Mouse (Mus musculus) heart, adult 2 months (tissue): Measurements from ENCODE around the gene Tnnc1. TPM values are rescaled to one million over a fixed set of nuclear protein-coding genes. Genes with fewer than 3 reads are reported as not detected.

Source experiments
- DNase-seq, 2 experiments: peaks; one replicate each; pipeline ENCODE4 v3.0.0; 2021
- H3K27ac ChIP-seq: fragments of 200-600 bp; 2 replicates; pipeline ENCODE4 v1.8.1; 2022
- H3K27me3 ChIP-seq: fragments of 200-500 bp; 2 replicates; pipeline ENCODE4 v1.6.1; 2012; ENCODE audit warnings: mild to moderate bottlenecking, low read length, inconsistent platforms, mixed read lengths; ENCODE audit not compliant: control insufficient read depth, insufficient read depth
- H3K36me3 ChIP-seq: fragments of 200-500 bp; 2 replicates; pipeline ENCODE4 v1.6.1; 2012; ENCODE audit warnings: low read length, inconsistent platforms; ENCODE audit not compliant: control insufficient read depth, insufficient read depth
- H3K4me1 ChIP-seq: fragments of 200-500 bp; 2 replicates; pipeline ENCODE4 v1.6.1; 2011; ENCODE audit warnings: low read length; ENCODE audit not compliant: control insufficient read depth, insufficient read depth
- H3K4me3 ChIP-seq: fragments of 200-600 bp; 2 replicates; pipeline ENCODE4 v1.8.1; 2022
- H3K79me2 ChIP-seq: fragments of 200-500 bp; replicated peaks from 2 replicates; pipeline ENCODE4 v1.6.1; 2012; ENCODE audit warnings: mild to moderate bottlenecking, inconsistent platforms, low read length, moderate library complexity, mixed read lengths; ENCODE audit not compliant: control insufficient read depth, insufficient read depth
- H3K9ac ChIP-seq: fragments of 200-500 bp; 2 replicates; pipeline ENCODE4 v1.6.1; 2012; ENCODE audit warnings: low read depth, mild to moderate bottlenecking, control low read depth, inconsistent platforms, low read length, mixed read lengths
- CTCF ChIP-seq: fragments of 200-600 bp; IDR thresholded peaks from 2 replicates; pipeline ENCODE4 v1.8.1; 2022; ENCODE audit warnings: antibody characterized with exemption, mild to moderate bottlenecking, moderate library complexity
- EP300 ChIP-seq: fragments of 200-500 bp; IDR thresholded peaks from 2 replicates; pipeline ENCODE4 v1.6.1; 2011; ENCODE audit warnings: low read depth, low read length, control low read depth; ENCODE audit not compliant: insufficient read depth
- POLR2A ChIP-seq: fragments of 200-500 bp; IDR thresholded peaks from 2 replicates; pipeline ENCODE4 v1.6.1; 2011; ENCODE audit warnings: mild to moderate bottlenecking, low read depth, low read length, control low read depth; ENCODE audit not compliant: insufficient read depth
- WGBS: fragments of 180-500 bp; shearing (Covaris S2); methylation state at CpG from one replicate; pipeline ENCODE4 v1.1.7; 2018; 5-methylcytosine and 5-hydroxymethylcytosine counted together
- intact Hi-C: fragments of 180-260 bp; cut with DNase I; formaldehyde crosslinking; loops from one replicate; pipeline ENCODE4 v1.15.1; 2025
- polyA plus RNA-seq: library from polyadenylated mRNA; depleted of rRNA; stranded (reverse); fragments of >200 nt; gene quantifications from 2 replicates; pipeline ENCODE4 v1.2.3, GENCODE M21; 2012
- total RNA-seq, 2 experiments: library from RNA; stranded (reverse); gene quantifications; 2 replicates each; pipeline ENCODE4 v1.2.3; 2021

The Tnnc1 gene
- total and polyA plus RNA-seq, 3 experiments: 4,851 to 5,508 (median 5,084) TPM

- peak in 1 of 2 experiments; percentile 51 for DNase-seq
- Histone ChIP-seq H3K4me1 (peaks cover 19% of the 10 kb centered on the region), H3K4me3 (peak overlapping the region; percentile 13; the same call in 1 of the 2 replicates), H3K79me2 (no peaks in the 10 kb centered on the region), H3K36me3 (no peaks in the 10 kb centered on the region), H3K27ac (peak overlapping the region; percentile 90), H3K27me3 (no peaks in the 10 kb centered on the region), H3K9ac (0 out of 2 replicates have a peak overlapping the region, but pooled peaks have one; percentile 6)
- TF ChIP-seq EP300 (peak; percentile 90; the same call in 1 of the 2 replicates), POLR2A (0 out of 2 replicates have a peak, but pooled peaks have one; percentile 39), CTCF (no peak)
- 53% methylated on average over 14 of the region's 14 CpGs for WGBS
- intact Hi-C loops: loop anchor here (1.0 to 5.0 kb wide), 2 partner anchors 16 to 36 kb away; partner anchors contain the start of gene Sema3g
These were observed 25.2 kb downstream of the Tnnc1 start for GRCm38 (mm10) chr14:31233070-31233995.

- Histone ChIP-seq H3K4me1 (peaks cover 13% of the 10 kb centered on the region), H3K36me3 (no peaks in the 10 kb centered on the region), H3K9ac (no peak overlapping the region), H3K27ac (peak overlapping the region; percentile 90), H3K4me3 (peak overlapping the region; percentile 13; the same call in 1 of the 2 replicates), H3K79me2 (no peaks in the 10 kb centered on the region), H3K27me3 (no peaks in the 10 kb centered on the region)
- 9% methylated on average over 11 of the region's 11 CpGs for WGBS
- DNase-seq: peak; percentile 78 to 83
- intact Hi-C loops: loop anchor here (1.0 to 5.0 kb wide), 2 partner anchors 17 to 37 kb away; partner anchors contain the start of gene Sema3g
- TF ChIP-seq CTCF: peak; percentile 86
- peak; percentile 72 for TF ChIP-seq EP300
- 0 out of 2 replicates have a peak, but pooled peaks have one; percentile 17 for TF ChIP-seq POLR2A
These were observed 26.0 kb downstream of the Tnnc1 start for GRCm38 (mm10) chr14:31233996-31234591.

DNA sequence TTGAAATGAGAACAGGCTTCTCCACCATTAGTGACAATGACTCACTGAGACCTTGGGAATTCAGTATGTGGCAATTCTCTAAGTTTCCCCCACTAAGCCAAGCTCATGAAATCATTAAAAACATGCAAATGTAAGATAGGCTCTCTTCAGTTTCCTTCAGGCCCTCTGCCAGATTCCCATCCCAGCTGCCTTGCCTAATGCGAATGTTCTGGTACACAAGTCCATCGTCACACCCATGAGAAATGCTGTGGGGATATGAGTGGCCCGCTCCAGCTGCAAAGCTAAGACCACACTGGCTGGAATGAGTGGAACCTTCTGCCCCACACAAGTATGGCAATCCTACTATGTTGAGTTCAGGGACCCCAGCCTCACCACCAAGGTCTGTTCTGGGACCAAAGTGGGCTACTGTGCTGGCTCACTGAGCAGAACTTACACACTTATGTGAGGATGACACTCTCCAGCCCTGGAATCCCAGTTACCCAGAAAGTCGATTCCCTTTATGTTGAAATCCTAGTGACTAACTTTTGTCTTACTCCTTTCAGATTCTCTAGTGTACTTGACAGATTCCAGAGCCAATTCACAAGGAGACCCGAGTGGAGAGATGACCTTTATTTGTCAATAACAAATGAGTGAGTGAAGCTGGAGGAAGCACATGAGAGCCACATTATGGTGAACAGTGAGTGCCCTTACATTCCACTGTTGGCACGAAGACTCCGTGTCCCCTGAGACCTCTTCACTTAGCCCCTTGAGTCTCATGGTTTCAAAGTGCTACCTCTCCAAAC lies 29.2 kb downstream of the Tnnc1 start:
- TF ChIP-seq CTCF (no peak), POLR2A (no peak), EP300 (no peak)

GRCm38 (mm10) chr14:31240528-31240927 lies 32.4 kb downstream of the Tnnc1 start:
- no peak overlapping the region for H3K4me3 ChIP-seq
- no peak for DNase-seq
- TF ChIP-seq POLR2A (no peak), EP300 (no peak)
- H3K4me1 ChIP-seq: no peaks in the 10 kb centered on the region; the same call in 1 of the 2 replicates
- H3K27me3 ChIP-seq: no peaks in the 10 kb centered on the region
- H3K9ac ChIP-seq: no peak overlapping the region
- 70% methylated on average over 3 of the region's 3 CpGs for WGBS
- no peak overlapping the region for H3K27ac ChIP-seq
- H3K36me3 ChIP-seq: no peaks in the 10 kb centered on the region
- intact Hi-C loops: no loop called here
- no peaks in the 10 kb centered on the region for H3K79me2 ChIP-seq

More for the DNA sequence above, 29.2 kb downstream of the Tnnc1 start:
- intact Hi-C loops: no loop called here
- Histone ChIP-seq H3K27me3 (no peaks in the 10 kb centered on the region), H3K79me2 (no peaks in the 10 kb centered on the region), H3K27ac (peak overlapping the region; percentile 27; the same call in 1 of the 2 replicates), H3K4me3 (no peak overlapping the region), H3K36me3 (no peaks in the 10 kb centered on the region), H3K4me1 (peaks cover 7% of the 10 kb centered on the region), H3K9ac (no peak overlapping the region)
- DNase-seq: peak; percentile 53 to 72
- WGBS: 64% methylated on average over 7 of the region's 7 CpGs

DNA sequence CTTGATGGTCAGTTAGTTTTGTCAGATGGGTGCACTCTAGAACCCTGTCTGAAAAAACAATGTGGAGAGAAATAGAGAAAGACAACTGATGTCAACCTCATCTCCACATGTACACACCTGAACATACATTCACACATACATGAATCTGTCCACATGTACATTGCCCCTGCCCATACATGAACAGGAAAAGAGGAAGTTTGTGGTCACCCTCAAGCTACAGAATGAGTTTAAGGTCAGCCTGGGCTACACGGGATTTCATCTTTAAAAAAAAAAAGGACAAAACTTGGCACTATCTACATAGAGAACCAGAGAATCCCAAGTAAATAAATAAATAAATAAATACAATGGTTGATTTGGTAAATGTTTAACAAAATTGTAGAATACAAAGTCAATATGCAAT lies 36.7 kb downstream of the Tnnc1 start:
- H3K79me2 ChIP-seq: no peaks in the 10 kb centered on the region
- no peak overlapping the region for H3K4me3 ChIP-seq
- intact Hi-C loops: no loop called here
- no peaks in the 10 kb centered on the region for H3K27me3 ChIP-seq
- H3K36me3 ChIP-seq: no peaks in the 10 kb centered on the region
- 73% methylated on average over 1 of the region's 1 CpGs for WGBS
- no peak overlapping the region for H3K27ac ChIP-seq
- no peak for TF ChIP-seq EP300
- no peak for TF ChIP-seq CTCF
- TF ChIP-seq POLR2A: no peak
- no peak overlapping the region for H3K9ac ChIP-seq
- H3K4me1 ChIP-seq: no peaks in the 10 kb centered on the region
- DNase-seq: no peak
